Mouse (Mus musculus) ES-Bruce4 (cell line): Measurements from ENCODE around the gene Esd. TPM values are rescaled to one million over a fixed set of nuclear protein-coding genes. Genes with fewer than 3 reads are reported as not detected.
A peak's percentile ranks its signal among the peaks of the same experiment; 100 is the strongest.

Source experiments
- H3K27ac ChIP-seq: 2 replicates; pipeline ENCODE4 v1.5.1; 2012; ENCODE audit warnings: low read length, inconsistent platforms; ENCODE audit not compliant: insufficient read depth
- H3K27me3 ChIP-seq: 2 replicates; pipeline ENCODE4 v1.6.1; 2012; ENCODE audit warnings: mild to moderate bottlenecking, low read length, inconsistent platforms; ENCODE audit not compliant: control insufficient read depth, poor library complexity, insufficient read depth, severe bottlenecking
- H3K36me3 ChIP-seq: 2 replicates; pipeline ENCODE4 v1.6.1; 2012; ENCODE audit warnings: inconsistent platforms, mild to moderate bottlenecking, low read length, moderate library complexity; ENCODE audit not compliant: control insufficient read depth, poor library complexity, insufficient read depth, severe bottlenecking
- H3K4me1 ChIP-seq: one replicate; pipeline ENCODE4 v1.8.1; 2011; ENCODE audit warnings: low read length; ENCODE audit not compliant: control insufficient read depth, insufficient read depth
- H3K4me3 ChIP-seq: 2 replicates; pipeline ENCODE4 v1.5.1; 2011; ENCODE audit warnings: low read depth, mild to moderate bottlenecking, low read length
- H3K9ac ChIP-seq: 2 replicates; pipeline ENCODE4 v1.6.1; 2012; ENCODE audit warnings: low read depth, mild to moderate bottlenecking, inconsistent platforms; ENCODE audit not compliant: poor library complexity, severe bottlenecking
- H3K9me3 ChIP-seq: replicated peaks from 2 replicates; pipeline ENCODE4 v1.6.1; 2012; ENCODE audit warnings: mild to moderate bottlenecking, low read length, inconsistent platforms; ENCODE audit not compliant: control insufficient read depth, poor library complexity, insufficient read depth, severe bottlenecking
- CTCF ChIP-seq: IDR thresholded peaks from one replicate; pipeline ENCODE4 v1.8.1; 2011; ENCODE audit warnings: low read depth, low read length
- EP300 ChIP-seq: IDR thresholded peaks from 2 replicates; pipeline ENCODE4 v1.6.1; 2011; ENCODE audit warnings: low read depth, low read length; ENCODE audit not compliant: insufficient read depth
- POLR2A ChIP-seq: IDR thresholded peaks from one replicate; pipeline ENCODE4 v1.8.1; 2011; ENCODE audit warnings: low read length; ENCODE audit not compliant: insufficient read depth
- polyA plus RNA-seq: library from polyadenylated mRNA; stranded (reverse); fragments of >200 nt; gene quantifications from 2 replicates; pipeline ENCODE4 v1.2.4, GENCODE M21; 2011; ENCODE audit warnings: low read depth; ENCODE audit not compliant: missing spikeins, insufficient read depth, insufficient read length

The Esd gene
- polyA plus RNA-seq = 202 and 217 TPM in 2 replicates

- Histone ChIP-seq H3K4me3 (peak within 1 kb of the TSS; percentile 98), H3K36me3 (peaks cover 3% of the 10 kb centered on the region; the same call in 1 of the 2 replicates), H3K27ac (peak within 1 kb of the TSS; percentile 74), H3K9me3 (no peaks in the 10 kb centered on the region), H3K4me1 (no peaks in the 10 kb centered on the region), H3K27me3 (no peaks in the 10 kb centered on the region), H3K9ac (peak within 1 kb of the TSS; percentile 83)
- TF ChIP-seq POLR2A (peak; percentile 86), EP300 (no peak)
Observed at GRCm38 (mm10) chr14:74732079-74732783, at the start of gene Esd. Esd (plus strand) TSS chr14:74732297.

GRCm38 (mm10) chr14:74684298-74684978, 47.7 kb upstream of the Esd start:
- Histone ChIP-seq H3K9me3 (no peaks in the 10 kb centered on the region), H3K27me3 (no peaks in the 10 kb centered on the region), H3K4me1 (no peaks in the 10 kb centered on the region), H3K36me3 (no peaks in the 10 kb centered on the region), H3K4me3 (no peak overlapping the region), H3K9ac (no peak overlapping the region), H3K27ac (no peak overlapping the region)
- TF ChIP-seq EP300 (no peak), CTCF (no peak), POLR2A (no peak)

GRCm38 (mm10) chr14:74691963-74692362, 40.1 kb upstream of the Esd start:
- TF ChIP-seq CTCF = no peak
- TF ChIP-seq POLR2A = no peak
- TF ChIP-seq EP300 = no peak
- Histone ChIP-seq H3K4me1 (no peaks in the 10 kb centered on the region), H3K36me3 (no peaks in the 10 kb centered on the region), H3K9me3 (no peaks in the 10 kb centered on the region), H3K27ac (no peak overlapping the region), H3K4me3 (no peak overlapping the region), H3K9ac (no peak overlapping the region), H3K27me3 (no peaks in the 10 kb centered on the region)

- no peaks in the 10 kb centered on the region for H3K36me3 ChIP-seq
- no peaks in the 10 kb centered on the region for H3K9me3 ChIP-seq
Observed at GRCm38 (mm10) chr14:74696766-74697165, 35.3 kb upstream of the Esd start.

GRCm38 (mm10) chr14:74697432-74697831, 34.7 kb upstream of the Esd start:
- no peaks in the 10 kb centered on the region for H3K36me3 ChIP-seq
- H3K9me3 ChIP-seq = no peaks in the 10 kb centered on the region
- H3K9ac ChIP-seq = no peak overlapping the region
- no peak overlapping the region for H3K27ac ChIP-seq
- no peaks in the 10 kb centered on the region for H3K4me1 ChIP-seq
- TF ChIP-seq EP300 = no peak
- no peak for TF ChIP-seq CTCF
- TF ChIP-seq POLR2A = no peak
- no peaks in the 10 kb centered on the region for H3K27me3 ChIP-seq
- no peak overlapping the region for H3K4me3 ChIP-seq

More at GRCm38 (mm10) chr14:74696766-74697165, 35.3 kb upstream of the Esd start:
- Histone ChIP-seq H3K27me3 (no peaks in the 10 kb centered on the region), H3K27ac (no peak overlapping the region), H3K9ac (no peak overlapping the region), H3K4me3 (no peak overlapping the region), H3K4me1 (no peaks in the 10 kb centered on the region)
- TF ChIP-seq CTCF (no peak), POLR2A (no peak), EP300 (no peak)

- H3K27me3 ChIP-seq = no peaks in the 10 kb centered on the region
- no peak overlapping the region for H3K27ac ChIP-seq
- H3K36me3 ChIP-seq = no peaks in the 10 kb centered on the region
- no peaks in the 10 kb centered on the region for H3K4me1 ChIP-seq
- no peak for TF ChIP-seq POLR2A
- TF ChIP-seq CTCF = no peak
- TF ChIP-seq EP300 = no peak
- no peak overlapping the region for H3K9ac ChIP-seq
- no peaks in the 10 kb centered on the region for H3K9me3 ChIP-seq
- no peak overlapping the region for H3K4me3 ChIP-seq
Observed at GRCm38 (mm10) chr14:74699241-74699640, 32.9 kb upstream of the Esd start.
